Mouse (Mus musculus): ENCODE results near the gene Olfml2a.

Gene Olfml2a

DNA sequence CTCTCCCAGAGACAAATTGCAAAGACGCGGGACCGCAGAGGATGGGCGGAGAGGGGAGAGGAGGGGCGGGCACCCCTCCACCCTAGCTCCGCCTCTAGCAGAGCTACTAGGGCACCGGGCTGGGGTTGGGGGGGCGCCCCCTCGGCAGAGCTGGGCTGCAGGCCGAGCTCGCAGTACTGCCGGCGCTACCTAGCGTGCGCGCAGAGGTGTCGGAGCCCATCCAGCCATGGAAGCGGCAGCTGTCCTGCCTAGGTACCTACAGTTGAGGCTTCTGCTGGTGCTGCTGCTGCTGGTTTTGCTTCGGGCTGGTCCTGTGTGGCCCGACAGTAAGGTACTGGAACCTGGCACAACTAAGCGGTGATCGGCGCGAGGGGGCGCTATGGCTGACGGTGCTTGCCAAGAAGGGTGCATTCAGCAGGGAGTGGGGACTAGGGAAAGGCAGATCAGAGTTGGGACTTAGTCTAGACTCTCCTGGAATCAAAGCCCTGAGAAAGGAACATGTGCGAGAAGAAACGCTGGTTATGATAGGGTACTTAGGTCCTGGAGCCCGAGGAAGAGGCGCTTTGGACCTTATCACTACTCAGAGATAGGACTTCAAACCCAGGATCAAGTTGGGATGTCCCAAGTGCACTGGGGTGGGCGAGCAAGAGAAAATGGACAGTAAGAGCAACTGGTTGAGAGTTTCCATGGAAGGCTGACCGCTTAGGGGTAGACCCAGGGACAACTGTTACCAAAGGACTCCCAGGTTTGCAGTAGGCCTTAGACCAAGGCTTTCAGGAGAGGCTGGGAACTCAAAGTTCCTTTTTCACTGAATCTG is at the start of gene Olfml2a:
Gene Olfml2a, plus strand, starts transcription at position 128 of the 817 bp plus-strand sequence.
- DNase-seq (ENCODE audit: low spot score) = peak; percentile 77

DNA sequence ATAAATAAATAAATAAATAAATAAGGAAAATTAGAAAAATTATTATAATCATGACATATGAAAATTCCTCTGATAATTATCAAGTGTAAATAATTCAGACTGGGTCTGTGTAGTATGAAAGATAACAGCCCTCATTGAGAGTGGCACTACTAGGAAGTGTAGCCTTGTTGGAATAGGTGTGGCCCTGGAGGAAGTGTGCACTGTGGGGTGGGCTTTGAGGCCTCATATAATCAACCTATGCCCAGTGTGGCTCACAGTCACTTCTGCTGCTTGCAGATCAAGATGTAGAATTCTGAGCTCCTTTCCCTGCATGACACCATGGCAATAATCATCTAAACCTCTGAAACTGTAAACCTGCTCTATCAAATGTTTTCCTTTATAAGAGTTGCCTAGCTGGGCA is 28.9 kb upstream of the Olfml2a start:
- DNase-seq (ENCODE audit: low spot score) = no peak

DNA sequence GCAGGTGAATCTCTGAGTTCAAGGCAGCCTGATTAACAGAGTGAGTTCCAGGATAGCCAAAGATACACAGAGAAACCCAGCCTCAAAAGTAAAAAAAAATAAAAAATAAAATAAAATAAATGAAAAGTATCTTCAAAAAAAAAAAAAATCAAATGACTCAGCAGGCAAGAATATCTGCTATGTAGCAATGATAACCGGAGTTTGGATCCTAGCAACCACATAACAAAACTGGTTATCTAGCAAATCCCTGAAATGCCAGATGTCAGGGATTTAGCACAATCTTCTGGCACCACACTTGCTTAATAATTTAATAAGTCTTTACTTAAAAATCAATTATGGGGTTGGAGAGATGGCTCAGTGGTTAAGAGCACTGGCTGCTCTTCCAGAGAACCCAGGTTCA is 27.5 kb upstream of the Olfml2a start:
- no peak for DNase-seq (ENCODE audit: low spot score)

DNA sequence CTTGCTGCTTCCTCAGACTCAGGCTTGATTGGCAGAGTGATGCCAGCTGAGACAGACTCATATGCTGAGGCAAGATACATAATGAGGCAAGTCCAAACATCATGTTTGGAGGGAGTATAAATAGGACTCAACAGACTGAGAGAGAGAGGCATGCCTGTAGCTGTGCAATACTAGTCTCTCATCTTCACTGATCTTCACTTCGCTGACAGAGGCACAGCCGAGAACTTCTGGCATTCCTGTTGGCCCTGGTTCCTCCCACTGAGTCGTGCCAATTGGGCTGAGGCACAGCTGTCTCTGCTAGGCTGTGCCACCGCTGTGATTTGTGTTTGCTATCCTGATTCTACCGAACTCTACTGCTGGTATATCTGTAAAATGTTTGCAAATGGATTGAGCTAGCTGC is 25.7 kb upstream of the Olfml2a start:
- no peak for DNase-seq (ENCODE audit: low spot score)

DNA sequence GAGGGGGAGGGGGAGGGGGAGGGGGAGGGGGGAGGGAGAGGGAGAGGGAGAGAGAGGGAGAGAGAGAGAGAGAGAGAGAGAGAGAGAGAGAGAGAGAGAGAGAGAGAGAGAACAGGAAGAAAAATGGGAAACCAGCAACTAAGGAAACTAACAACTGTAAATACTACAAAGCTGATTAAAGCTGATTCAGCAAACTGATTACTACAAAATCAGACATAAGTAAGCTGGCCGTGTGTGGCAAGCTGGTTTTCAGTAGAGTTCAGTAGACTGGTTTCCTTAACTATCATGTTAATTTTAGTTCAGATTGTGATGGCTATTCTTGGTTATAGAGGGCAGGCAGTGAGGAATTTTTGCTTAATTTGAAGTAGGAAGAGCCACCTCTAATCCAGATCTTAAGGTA is 23.2 kb upstream of the Olfml2a start:
- DNase-seq (ENCODE audit: low spot score) = no peak

DNA sequence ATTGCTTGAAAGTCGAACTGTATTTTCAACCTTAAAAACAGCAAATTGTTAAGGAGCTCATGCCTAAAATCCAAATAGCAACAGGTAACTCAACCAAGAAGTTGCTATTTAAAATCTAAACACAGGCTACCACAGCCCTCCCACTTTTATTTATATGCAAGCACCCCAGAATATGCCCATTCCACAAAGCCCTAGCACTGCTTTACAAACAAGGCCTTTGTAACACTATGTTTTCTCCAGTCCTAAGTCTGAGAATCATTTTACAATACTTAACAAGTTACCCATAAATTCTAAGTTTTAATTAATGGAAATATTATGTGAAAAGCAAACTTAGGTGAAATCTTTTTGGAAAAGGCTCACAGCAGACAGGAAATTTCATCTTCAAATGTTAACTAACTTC is 17.3 kb upstream of the Olfml2a start:
- DNase-seq (ENCODE audit: low spot score) = no peak

DNA sequence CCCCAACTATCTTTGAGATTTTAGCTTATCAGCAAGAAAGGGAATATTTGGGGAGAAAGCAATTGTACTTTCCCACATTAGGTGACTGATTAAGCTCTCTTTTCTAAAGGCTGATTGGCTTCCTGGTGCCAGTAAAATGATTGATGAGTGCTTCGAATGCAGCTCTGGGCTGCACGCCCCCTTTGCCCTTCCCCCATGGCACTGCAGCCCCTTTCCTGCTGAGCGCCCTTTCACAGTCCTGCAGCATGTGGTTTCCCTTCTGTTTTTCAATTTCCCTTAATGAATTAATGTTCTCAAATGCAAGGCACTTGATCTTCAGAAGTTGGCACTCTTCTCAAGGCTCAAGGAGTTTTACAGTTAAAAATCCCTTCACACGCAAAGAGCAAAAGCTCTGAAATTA is 16.8 kb upstream of the Olfml2a start:
- no peak for DNase-seq (ENCODE audit: low spot score)

DNA sequence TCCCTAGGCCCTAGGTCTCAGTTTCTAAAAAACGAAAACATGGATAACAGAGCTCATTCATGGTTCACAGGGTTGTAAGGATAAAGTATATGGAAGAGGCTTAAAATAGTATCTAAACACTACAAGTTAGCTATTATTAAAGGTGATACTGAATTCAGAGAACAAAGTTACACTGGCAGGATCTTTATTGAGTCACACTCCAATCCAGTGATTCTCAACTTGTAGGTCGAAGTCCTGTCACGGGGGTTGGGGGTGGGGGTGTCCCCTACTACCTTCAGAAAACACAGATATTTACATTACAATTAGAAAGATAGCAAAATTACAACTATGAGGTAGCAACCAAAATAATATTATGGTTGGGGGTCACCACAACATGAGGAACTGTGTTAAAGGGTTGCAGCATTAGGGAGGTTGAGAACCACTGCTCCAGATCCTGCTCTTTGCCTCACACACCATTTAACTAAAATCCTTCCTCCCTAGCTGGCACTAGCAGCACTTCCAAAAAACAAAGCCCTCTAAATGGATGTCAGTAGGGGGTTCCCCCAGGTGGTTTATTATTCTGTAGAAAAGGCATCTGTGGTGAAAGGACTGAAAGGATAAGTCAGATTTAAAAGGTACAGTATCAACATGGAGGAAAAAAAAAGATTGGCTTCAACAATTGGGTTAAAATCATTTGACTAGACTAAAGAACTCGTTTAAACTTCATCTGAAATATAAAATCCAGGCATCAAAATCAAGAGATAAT is 14.7 kb upstream of the Olfml2a start:
- no peak for DNase-seq (ENCODE audit: low spot score)

DNA sequence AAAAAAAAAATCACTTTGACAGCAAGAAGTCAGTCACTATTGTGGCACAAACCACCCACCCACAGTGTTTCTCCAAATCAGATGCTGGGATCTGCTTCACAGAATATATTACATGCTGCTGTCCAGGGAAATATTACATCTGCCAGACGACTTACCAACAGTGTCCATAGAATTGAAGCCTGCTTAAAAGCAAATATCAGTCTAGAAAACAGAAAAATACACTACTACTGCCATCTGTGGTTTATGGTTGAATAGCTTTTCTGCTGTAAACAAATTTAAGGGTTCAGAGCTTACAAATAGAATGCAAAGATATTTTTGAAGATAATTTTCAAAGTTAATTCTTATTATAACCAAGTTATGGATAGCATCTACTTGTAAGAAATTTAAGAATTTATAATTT is 10.4 kb upstream of the Olfml2a start:
- DNase-seq (ENCODE audit: low spot score) = no peak

DNA sequence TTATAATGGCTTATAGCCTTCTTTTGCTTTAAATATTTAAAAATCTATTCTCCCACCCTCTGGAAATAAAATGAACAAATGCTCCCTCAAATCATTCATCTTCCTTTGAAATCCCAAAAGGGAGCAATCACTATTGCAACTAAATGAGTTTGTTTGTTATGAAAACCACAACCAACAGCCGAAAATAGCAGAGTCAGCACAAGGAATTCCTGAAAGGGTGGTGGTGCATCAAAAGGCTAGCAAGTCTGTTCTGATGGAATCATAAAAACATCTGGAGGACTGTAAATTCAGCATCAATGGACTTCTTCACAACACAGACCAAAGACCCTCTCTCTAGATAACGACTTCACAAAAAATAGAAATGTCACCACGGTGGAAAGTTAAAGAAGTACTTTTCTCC is 8.3 kb upstream of the Olfml2a start:
- no peak for DNase-seq (ENCODE audit: low spot score)

DNA sequence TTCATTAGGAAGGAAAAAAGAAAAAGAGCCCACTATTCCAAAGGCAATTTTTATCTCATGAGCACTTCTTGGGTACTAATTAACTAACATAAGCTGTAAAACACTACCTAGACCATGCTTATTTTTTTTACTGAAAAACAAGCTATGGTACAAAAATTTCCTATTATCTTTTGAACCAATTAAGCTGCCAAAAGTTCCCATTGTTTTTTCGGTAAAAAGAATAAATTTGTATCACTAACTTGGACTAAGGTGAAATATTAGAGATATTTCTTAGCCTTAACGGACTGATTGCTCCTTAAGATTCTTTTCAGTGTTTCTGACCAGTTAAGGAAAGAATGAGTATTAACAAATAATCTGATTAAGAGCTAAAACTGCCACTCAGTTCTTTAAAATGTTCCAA is 7.9 kb upstream of the Olfml2a start:
- DNase-seq (ENCODE audit: low spot score) = peak; percentile 53

DNA sequence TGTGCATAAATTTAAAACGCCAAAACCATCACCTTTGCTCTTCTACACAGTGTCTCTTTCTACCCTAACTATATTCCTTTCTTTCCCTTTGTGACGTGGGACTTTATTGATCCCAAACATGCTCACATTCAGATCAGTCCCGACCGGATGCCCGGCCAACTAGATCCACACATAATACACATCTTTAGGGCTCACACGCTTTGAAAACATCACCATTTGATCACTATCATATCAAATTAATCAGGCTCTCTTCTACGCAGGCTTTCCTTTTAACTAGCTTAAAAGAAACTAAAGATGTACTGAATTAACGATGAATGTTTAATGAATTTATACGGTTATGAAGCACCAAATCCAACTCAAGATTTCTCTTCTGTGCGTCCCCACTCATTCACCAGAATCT is 7.2 kb upstream of the Olfml2a start:
- peak; percentile 58 for DNase-seq (ENCODE audit: low spot score)

DNA sequence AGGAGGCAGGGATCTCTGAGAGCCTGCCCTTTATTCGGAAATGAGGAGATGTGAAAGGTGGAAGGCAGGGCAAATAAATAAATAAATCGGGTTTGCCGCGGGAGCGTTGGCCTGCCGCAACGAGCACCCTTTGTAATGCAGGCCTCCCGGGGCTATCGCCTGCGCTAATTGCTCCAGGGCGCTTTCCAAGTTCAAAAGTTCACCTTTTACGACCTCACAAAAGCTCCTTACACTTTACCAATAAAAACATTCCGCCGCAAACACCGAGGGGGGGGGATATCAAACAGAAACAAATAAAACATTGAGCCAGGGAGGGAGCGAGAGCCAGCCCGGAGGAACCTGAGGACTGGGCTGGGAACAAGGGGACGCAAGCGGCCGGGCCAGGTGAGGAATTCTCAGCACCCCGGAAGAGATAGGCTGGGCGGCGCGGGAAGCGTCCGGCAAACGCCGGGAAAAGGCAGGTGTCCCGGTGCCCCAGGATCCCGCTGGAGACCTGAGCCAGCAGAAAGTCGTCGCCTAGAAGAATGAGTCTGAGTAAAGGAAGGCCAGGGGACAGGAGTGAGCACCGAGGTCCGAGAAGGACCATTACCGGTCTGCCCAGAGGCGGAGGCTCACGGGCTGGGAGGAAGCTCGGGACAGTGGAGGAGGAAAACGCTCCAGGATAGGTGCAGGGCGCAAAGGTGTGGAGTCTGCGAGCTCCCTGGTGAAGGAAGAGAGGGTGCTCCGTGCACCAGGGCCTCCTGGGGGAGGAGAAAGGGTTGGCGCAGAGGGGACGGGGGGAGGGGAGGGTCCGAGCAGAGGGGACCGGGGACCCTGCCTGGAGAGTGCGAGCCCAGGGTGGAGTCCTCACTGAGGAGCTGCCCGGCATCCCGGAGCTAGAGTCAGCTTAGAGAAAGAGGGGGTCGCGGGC is 6.4 kb upstream of the Olfml2a start:
- DNase-seq (ENCODE audit: low spot score) = peak; percentile 44

DNA sequence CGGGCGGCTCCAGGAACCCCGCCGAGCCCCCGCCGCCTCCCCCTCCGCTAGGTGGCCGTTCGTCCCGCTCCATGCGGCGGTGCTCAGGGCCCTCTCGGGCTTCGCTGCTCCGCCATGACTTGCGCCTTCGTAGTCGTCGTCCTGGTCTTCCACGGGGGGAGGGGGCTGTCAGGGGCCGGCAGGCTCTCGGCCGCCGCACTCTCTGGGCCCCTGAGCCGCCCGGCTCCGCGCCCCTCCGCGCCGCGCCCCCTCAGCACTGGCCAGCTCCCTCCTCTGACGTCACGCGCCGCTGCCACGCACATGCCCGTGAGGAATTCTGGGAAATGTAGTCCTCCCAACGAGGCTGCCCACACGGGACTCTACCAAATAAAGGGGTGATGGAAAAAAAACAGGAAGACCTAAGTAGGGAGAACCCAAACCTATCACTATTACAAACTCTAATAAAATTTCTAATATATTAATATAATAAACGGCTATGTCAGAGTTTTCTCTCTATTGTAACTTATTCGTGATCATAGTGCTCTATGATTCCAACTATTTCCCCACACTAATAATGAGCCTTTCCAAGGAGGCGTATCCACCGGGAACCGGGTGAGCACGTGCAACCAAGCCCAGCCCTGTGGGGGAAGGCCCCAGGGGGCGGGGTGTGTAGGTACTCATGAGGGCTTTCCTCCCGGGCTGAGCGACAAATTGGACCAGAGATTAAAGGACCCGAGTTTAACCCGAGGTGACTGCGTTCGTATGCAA is 5.5 kb upstream of the Olfml2a start:
- peak; percentile 97 for DNase-seq (ENCODE audit: low spot score)

DNA sequence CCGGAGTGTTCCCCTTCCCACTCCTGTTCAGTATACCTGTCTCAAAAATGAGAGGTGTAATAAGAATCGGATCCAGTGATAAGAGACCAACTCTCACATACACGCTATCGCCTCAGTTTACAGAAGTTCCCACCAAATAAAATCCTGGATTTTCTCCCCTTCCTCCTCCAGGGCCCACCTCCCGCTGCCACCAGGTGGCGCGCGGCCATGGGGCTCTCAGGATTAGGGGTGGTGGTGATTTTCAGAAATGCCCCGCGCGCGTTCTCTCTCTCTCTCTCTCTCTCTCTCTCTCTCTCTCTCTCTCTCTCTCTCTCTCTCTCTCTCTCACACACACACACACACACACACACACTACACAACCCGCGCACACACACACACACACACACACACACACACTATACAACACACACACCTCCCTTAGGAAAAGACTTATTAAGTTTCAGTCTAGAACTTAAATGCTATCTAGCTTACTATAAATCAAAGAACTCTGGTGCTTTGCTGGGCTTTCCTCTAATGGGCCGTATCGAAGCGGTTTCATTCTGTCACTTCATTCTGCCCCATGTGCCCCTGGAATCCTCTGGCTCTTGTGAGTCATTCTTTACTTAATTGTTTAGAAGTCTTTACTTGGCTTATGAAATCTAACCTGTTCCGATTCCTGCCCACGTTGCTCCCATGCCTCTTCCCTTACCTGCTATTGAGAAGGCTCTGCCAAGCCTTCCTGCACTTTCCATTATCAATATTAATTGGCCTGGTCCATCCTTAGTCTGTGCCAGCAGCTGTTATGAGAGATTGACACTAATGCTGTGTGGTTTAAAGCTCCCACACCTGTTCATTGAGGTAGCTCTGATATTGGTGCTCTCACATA is 4.4 kb upstream of the Olfml2a start, which contains the start of gene Nr6a1:
Gene Nr6a1, minus strand, starts transcription at position 574 of the 865 bp plus-strand sequence.
- peak; percentile 84 for DNase-seq (ENCODE audit: low spot score)

DNA sequence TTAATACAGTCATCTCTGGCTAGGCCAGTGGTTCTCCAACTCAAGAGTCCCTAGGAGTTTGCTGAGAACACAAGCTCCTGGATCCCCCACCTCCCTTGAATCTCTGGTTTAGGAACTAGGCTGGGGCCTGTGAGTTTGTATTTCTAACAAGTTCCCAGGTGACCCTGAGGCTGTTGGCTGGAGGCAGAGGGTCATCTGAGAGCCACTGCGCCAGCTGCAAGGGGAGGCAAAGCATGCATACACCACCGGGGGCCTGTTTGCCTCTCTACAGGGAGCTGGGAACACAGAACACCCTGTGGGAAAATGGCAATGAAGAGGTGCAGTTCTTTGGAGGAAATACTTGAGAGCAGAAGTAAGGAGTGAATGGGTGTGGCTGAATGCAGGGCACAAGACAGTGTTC is 1.5 kb upstream of the Olfml2a start:
- DNase-seq (ENCODE audit: low spot score) = no peak

DNA sequence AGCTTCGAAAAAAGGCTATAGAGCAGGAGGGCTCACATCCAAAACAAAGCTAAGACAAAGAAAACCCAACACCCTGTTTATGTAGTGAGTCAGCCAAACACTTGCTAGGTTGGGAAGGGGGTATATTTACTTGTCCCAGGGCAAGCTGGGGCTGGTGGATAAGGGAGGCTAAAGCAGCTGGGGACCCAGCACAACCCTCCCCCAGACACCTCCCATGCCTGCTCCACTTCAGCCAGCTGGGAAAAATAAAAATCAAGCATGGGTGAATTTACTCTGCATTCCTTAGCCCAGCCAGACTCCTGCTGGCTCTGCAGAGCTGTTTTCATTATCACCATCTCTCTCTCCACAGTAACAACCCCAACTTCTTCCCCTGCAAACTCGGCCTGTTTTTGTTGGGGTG is 2.2 kb downstream of the Olfml2a start:
- no peak for DNase-seq (ENCODE audit: low spot score)

DNA sequence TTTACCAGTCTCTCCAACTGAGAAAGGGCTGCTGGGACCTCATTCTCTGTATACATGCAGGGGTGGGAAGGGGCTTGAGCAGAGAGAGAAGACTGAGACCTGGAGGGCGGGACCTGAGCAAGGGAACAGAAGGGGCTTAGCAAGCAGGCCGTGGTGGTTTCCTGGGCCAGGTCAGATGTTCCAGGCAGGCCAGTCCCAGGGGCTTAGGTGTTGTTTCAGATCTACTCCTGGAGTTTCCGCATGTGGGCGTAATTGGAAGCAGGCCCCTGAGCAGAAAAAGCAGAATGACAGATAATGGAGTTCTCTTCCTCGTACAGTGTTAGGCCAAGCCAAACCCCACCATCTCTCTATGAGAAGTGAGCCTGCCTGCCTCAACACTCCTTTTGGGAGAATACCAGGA is 3.2 kb downstream of the Olfml2a start:
- no peak for DNase-seq (ENCODE audit: low spot score)

DNA sequence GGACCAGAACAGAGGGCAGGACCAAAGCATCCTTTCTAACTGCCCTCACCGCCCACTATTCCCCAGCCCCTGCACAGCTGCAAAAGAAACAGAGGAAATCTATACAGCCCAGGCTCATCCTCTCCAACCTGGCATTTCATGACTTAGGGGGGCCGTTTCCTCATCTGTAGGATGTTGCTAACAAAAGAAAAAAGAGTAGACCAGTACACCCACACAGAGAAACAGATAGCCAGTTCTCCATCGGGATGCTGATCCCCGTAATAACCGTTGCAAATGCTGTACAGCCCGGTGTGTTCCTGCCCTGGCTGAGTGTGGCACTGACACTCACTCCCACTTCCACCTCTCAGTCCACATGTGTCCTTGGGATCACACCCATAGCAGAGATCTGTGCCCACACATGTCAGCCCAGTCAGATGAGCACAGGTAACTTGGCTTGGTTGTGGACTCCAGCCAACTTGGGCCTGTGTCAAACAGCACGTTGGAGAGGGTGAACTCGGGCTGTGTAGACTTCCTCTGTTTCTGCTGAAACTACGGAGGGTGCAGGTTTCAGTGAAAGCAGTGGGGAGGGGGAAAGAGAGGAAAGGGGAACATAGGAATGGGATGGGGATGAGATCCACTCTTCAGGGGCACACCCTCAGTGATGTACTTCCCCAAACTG is 5.1 kb downstream of the Olfml2a start:
- no peak for DNase-seq (ENCODE audit: low spot score)

DNA sequence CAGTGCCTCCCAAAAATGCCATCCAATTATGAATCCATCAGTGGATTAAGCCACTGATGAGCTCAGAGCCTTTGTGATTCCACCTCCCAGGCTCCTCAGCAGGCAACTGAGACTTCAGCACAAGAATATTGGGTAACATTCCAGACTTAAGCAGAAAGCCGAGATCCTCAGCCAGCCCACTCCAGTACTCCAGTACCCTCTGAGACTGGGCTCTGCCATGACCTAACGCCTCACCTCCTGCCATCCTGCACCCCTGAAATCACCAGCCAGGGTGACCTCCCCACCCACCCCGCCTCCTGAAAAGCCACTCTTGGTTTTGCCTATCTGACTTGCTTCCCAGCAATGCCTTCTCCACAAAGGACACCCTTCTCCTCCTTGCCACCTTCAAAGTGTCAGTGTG is 5.6 kb downstream of the Olfml2a start:
- DNase-seq (ENCODE audit: low spot score) = no peak
